Mouse (Mus musculus): ENCODE measurements around the gene Cenpl. TPM values are rescaled to one million over a fixed set of nuclear protein-coding genes. Genes with fewer than 3 reads are reported as not detected.

Cenpl gene
- total RNA-seq (2023): 10 to 100 TPM in 1 of 2 experiments, 1 to 10 TPM in 1; 8.1 to 10.9 TPM

GRCm38 (mm10) chr1:161070352-161071271, at the start of gene Cenpl, which contains the start of gene Dars2:
Cenpl (plus strand) TSS chr1:161070713.
Dars2 (minus strand) TSS chr1:161070658.

DNA sequence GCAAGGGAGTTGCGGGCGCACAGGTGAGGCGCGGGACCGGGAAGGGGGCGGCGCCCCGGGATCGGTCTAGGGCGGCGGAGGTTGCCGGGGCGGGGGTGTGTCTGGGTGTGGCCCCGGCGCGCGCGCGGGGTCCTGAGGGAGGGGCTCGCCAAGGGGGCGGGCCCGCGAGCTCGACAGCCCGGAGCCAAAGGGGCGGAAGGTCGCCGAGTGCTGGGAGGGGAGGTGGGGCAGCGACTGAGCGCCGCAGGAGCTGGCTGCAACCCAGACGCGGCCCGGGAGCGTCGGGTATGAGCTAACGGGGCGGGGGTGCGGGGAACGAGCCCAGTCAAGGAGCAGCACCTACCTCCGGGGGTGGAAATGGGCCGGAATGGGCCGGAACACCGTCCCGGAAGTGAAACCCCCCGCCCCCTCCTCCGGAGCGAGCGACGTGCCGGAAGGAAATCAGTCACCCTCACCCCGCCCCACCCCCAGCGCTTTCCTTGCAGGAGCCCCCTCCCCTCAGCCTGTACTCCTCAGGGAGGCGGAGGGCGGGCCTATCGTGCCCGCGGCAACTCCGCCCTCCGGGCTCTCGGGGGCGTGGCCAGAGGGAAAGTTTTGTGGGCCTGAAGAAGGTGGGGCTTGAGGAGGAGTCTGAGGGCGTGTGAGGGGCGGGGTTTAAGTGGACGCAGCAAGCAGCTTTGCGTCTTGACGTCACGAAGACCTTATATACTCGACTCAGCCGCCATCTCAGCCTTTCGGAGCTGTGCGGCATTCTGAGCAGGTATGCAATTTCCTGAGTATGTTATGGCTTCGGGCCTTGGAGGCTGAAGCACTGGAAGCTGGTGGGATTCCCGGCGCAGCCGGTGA, 35.9 kb upstream of the Cenpl start, which contains the start of gene Zbtb37:
Gene Zbtb37 (minus strand): TSS at position 415 of the 846 bp plus-strand sequence.

DNA sequence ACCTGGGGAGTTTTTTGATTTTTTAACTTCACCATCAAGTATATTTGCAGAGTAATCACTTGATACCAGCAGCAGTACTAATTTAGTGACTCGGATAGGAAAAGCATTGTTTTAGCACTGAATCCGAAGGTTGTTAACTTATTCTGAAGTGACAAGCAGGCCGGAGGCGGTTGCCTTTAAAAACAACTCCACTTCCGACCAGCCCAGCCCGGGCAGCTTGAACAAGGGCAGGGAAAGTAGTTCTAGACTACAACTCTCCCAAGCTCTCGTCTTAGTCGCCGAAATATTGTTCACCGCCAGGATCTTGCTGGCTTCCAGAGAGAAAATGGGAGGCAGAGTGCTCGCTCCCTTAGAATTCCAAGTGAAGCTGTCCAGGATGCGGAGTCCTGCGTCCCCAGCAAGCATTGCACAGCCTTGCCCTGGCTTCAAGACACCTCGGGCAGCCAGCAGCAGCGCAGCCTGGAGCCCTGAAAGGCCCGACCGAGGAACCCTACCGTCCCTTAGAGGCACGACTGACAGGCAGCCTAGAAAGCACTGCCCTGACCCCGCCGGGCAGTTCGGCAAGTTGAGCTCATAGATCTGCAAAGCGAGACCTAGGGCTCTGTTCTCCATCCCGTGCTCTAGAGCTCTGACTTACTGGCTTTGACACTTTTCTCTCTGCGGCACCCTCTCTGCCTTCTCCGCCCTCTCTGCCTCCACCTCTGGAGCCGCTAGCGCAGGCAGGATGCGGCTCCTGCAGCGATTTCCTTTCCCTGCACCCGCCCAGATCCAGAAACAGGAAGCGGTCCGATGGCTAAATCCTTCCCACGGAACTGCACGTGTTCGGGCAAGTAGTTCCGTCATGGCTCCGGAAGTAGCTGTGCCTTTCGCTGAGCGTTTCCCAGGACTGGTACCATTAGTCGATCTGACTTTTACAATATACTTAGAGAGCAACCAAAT, 60.5 kb downstream of the Cenpl start, which contains the start of gene Klhl20:
Gene Klhl20 (minus strand): TSS at position 786 of the 939 bp plus-strand sequence.

Other genes with a start within 250 kb of the Cenpl start
- gene Rc3h1, start 164.3 kb upstream of the Cenpl start, total RNA-seq (2023): 10 to 100 TPM; 52.1 to 55.3 TPM
- 1 to 10 TPM; 1.2 to 2.2 TPM for gene Serpinc1, start 92.1 kb upstream of the Cenpl start, total RNA-seq (2023)
- gene Zbtb37, start 35.9 kb upstream of the Cenpl start, total RNA-seq (2023): 10 to 100 TPM in 1 of 2 experiments, 1 to 10 TPM in 1; 9.7 to 10.6 TPM
- gene Dars2, start 55 bp upstream of the Cenpl start, total RNA-seq (2023): 10 to 100 TPM; 10.8 to 13.9 TPM
- 10 to 100 TPM; 20.1 to 22.8 TPM for gene Klhl20, start 60.8 kb downstream of the Cenpl start, total RNA-seq (2023)
- gene Ankrd45, start 72.0 kb downstream of the Cenpl start, total RNA-seq (2023): not detected
- not detected for gene Tex50, start 88.6 kb downstream of the Cenpl start, total RNA-seq (2023)
- gene Prdx6, start 180.5 kb downstream of the Cenpl start, total RNA-seq (2023): 100 to 1,000 TPM; 184 to 192 TPM

Measured in monocyte, adult 59 days (primary cell).